Mouse (Mus musculus): ENCODE data around the gene Dennd2c.
"Not testable (repeated sequence)": the region's sequence is repeated elsewhere in the genome, so short reads cannot be mapped to it uniquely, and the experiment has no call there.

Dennd2c gene

DNA sequence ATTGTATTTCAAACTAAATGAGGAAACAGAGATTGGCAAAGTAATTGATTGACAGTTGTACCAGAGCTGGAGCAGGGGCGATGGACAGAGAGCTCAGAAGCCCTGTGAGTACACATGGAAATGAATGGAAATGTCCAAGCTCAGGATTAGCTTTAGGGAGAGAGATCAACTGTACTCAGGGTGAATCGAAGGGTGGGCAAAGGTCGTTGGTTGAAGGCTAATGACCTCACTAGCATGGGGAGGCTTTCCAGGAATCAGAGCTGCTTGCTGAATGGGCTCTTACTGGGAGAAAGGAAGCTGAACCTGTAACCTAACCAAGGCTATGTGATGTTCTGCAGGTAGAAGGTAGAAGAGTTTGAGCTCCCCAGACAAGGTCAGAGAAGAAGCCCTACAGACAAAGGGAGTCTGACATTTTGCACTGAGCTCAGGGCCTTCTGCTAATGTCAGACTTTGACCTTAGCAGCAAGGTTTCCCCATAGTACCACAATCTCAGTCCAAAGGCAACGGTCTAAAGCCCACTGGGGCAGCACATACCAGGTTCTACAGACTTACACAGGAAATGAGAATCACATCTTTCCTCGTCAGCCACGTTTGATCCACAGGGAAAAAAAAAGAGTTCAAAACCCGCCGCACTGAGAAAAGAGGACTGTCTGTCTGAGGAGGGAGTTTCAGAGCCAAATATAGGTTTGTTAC lies 112.3 kb downstream of the Dennd2c start:
- DNase-seq (ENCODE audit: low spot score in 2 of 2): no peak

DNA sequence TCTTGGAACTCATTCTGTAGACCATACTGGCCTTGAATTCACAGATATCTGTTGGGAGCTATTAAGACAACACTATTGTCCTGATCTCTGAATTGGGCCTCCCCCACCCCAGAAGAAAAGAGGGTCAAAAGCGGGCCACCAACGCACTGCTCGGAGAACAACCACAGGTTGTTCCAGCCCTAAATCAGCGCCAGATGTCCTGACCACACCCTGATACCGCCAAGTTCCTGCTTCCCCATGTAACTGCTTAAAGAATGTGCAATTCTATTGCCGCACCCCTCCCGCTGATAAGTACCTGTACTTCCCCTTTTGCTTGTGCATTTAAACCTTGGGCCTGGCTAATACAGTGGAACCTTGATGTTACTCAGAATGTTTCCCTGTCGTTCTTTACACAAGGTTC lies 113.0 kb downstream of the Dennd2c start:
- not testable (repeated sequence) for DNase-seq (ENCODE audit: low spot score in 2 of 2)
